Mouse (Mus musculus) cerebellum, adult 11-12 months (tissue): ENCODE measurements around the gene Taok3.

ENCODE experiments used
- DNase-seq: peaks from one replicate; pipeline ENCODE4 v3.0.0; 2022

Gene Taok3

DNA sequence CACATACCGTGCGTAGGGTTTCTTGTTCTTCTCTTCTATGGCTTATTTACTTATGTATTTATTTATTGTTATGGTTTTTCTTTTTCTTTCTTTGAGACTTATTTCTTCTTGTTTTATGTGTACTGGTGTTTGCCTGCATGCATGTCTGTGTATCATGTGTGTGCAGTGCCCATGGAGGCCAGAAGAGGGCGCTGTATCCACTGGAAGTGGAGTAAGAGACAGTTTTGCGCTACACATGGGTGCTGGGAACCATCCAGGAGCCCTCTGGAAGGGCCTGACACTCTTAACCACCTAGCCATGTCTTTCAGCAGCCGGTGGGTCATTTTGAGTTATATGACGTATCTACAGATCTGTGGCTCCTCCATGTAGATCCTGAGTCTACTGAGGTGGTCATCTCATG, 64.9 kb downstream of the Taok3 start:
- DNase-seq: no peak

DNA sequence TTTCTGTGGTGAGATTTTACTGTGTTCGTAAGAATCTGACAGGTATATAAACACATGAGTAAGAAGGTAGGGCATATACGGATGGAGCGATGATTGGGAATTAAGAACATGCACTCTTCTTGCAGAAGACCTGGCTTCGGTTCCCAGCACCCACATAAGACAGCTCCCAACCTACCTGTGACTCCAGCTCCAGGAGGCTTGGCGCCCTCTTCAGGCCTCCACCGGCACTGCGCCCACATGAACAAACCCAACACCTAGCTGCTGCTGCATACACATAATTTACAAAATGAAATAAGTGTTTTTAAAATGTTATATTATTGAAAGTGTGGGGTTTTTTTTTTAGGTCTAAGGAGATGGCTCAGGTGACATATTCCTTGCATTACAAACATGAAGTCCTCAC, 65.7 kb downstream of the Taok3 start:
- DNase-seq: no peak

DNA sequence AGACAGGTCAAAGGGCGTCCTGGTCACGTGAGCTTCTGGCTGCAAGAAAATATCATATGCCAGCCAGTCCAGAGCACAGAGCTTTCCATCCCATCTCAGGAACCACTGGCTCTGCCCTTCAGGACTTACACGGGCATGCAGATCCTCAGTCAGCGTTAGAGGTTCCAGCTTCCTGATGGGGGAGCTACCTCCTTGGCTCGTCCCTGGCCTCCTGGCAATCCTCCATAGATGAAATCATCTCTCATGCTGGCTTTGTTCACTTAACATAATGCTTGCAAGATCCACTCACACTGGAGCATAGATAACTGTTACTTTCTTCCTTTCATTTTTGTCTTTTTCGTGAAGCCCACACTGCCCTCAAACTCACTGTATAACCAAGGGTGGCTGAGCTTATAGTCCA, 72.1 kb downstream of the Taok3 start:
- DNase-seq: peak; percentile 58

DNA sequence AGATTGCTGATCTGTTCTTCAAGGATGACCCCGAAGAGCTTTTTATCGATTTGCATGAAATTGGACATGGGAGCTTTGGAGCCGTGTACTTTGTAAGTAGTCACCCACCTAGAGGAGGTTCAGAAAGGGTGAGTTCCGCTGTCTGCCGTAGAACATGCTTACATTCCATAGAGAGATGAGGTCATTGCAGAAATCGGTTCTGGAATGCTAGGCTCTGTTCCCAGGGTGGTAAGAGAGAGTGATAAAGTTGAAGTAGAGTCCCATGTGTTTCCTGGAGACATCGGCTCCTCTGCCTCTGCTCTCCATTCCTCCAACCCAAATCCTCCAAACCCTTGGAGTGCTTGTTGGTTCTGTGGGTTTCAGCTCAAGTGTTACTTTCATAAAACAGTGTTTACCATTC, 73.8 kb downstream of the Taok3 start:
- DNase-seq: no peak

DNA sequence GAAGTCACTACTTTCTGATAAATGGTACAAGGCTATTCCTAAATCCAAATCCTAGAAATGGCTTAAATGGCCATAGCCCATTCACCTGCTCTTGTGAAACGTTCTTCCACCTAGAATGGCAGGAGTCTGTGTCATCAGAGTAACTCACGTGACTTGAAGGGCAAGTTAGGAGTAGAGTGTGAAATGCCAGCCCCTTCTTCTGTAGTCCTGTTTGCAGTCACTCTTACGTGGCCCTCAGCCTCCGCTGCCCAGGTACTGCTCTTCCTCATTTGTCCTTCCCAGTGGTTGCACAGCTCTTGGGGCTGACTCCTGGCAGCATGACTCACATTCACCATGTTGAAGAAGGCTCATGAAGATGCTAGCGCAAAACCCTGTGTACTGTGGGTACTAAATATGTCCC, 74.7 kb downstream of the Taok3 start:
- DNase-seq: no peak

DNA sequence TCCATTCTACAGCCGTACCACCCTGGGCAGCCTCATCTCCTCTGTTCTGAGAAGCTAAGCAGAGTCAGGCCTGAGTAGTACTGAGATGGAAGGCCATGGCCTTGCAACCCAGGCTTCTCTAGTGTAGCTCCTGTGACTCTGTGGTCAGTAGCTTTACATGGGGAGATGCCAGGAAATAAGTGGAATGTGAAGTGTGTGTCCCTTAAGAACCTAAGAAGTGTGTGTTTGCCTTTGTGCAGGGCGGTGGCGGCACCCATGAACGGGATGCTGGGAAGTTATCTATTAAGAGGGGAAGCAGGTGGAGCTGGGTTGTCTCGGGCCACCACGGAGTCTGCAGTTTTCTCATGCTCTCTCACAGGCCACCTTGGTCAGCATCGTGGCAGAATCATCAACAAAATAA, 76.6 kb downstream of the Taok3 start:
- DNase-seq: no peak

DNA sequence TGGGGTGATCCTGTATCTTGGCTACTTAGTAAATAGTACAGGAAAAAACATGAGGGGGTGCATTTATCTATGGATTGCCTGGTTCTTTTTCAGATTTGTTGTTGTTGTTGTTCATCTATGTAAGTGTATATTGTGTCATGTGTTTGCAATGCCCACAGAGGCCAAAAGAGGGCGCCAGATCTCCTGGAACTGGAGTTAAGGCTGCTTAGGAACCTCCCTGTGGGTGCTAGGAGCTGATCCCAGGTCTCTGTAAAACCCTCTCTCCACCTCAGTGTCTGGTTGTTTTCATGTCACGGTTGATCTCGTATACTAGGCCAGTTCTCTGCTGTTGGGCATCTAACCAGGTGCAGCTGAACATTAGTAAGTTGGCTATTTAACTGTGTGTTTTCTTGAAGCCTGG, 78.5 kb downstream of the Taok3 start:
- DNase-seq: no peak

DNA sequence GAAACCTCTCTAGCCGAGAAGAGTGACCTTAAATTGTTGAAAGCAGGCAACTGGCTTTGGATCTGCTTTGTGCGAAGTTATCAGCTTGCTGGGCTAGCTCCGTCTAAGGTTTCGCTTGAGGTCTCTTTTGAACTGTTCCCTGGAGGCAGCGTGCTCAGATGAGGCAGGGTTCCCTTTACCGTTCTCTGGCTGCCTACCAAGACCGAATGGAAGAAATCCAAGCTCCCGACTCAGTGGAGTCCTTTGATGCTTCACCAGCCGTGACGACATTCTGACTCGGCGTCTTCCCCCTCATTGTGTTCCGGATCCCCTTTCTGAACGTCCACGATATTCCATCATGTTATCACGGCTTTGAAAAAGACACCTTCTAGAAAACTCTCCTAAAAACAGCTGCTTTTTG, 87.4 kb downstream of the Taok3 start:
- DNase-seq: no peak

DNA sequence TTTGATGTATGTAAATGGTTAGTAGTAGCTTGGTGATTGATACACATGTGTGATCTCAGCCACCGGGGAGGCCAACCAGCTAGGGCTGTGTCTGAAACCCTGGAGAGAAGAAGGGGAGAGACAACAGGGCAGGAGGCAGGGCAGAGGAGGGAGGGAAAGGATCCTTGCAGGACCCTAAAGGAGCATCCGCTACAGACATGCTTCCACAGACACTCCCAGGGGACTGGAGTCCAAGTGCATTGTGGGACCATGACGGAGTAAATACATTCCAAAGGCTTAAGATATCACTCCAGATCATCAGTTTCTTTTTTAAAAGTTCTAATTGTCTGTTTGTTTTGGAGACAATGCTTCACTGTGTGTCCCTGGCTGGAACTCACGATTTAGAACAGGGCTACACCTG, 94.1 kb downstream of the Taok3 start:
- DNase-seq: no peak

DNA sequence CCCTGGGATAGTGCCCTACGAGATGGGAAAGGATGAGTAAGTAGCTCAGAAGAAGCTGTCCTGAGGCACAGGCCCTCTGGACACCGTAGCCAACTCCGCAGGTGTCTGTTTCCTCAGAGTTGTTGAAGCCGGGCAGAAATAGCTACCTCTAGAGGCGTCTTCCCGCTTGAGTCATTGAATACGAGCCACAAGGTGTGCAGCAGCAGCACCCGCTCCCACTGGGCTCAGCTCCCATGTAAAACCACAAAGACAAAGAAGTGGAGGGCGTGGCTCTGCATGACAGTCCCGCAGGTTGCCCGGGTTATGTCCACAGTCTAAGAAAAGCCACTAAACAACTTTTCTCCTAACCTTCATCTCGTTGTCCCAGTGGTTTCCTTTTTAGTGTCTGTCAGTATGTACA, 111.1 kb downstream of the Taok3 start:
- no peak for DNase-seq

DNA sequence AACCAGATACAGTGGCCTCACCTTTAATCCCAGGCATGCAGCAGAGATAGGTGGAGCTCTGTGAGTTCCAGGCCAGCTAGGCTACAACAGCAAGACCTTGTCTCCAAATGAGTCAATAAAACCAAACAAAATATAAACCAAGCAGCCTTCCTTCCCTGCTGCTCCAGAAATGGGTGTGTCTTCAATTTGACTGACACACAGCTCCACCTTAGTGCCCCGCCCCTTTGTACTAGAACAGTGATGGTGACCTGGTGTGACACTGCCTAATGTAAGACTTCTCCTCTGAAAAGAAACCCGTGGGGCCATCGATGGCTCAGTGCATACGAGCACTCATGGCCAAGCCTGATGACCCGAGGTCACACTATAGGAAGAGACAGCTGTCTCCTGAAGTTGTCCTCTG, 116.6 kb downstream of the Taok3 start:
- DNase-seq: no peak

DNA sequence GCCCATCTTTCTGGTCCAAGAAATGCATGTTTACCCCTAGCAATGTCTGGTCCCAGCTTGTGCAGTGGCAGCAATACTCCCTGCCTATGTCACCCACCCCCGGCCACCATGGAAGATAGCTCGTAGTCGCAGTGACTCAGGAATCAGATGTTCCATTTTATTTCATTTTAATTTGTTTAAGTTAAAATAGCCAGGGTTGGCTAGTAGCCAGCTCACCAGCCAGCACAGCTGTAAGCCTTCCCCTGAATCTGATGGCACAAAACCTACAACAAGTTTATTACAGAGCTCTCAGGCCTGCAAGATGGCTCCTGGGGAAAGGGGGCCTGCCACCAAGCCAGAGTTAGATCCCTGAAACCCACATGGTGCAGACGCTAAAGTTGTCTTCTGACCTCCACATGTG, 119.2 kb downstream of the Taok3 start:
- no peak for DNase-seq

DNA sequence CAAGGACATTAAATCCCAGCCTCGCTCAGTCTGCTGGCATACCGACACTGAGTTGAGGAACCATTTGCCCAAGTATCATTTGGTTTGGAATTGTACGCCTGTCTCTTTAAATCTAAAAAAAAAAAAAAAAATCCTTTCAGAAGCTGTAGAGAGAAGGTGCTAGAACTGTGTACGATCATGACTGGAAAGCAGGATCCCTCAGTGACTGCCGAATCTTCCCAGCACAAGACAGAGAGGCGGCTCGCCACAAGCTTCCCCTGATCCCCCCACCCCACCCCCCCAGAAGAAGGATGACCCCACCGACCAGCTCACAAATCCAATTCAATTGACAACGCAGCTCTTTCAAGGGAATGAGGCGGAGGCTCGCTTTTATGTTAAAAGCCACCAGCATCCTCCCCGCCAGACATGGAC, 120.4 kb downstream of the Taok3 start:
- no peak for DNase-seq

DNA sequence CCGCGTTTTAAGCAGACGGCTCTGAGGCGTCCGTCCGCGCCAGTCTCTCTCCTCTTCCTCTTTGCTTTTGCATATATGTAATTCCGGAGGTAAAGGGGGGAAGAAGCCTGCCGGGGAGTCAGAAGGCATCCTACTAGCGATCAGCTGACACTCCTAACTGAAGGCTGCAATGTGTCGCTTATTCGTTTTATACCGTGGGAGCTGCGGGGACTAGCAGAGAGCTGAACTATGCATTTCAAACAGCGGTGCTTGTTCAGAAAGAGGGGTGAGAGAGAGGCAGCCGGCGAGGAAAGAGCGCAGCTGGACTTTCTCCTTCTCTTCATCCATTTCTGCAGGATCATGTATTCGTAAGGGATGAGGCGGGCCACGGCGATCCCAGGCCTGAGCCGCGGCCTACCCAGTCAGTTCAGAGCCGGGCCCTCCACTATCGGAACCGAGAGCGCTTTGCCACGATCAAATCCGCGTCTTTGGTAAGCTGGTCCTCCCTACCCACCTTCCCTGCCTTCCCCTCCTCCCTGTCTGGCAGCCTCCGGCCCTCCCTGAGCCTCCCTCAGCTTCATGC, 120.9 kb downstream of the Taok3 start:
- peak; percentile 56 for DNase-seq

DNA sequence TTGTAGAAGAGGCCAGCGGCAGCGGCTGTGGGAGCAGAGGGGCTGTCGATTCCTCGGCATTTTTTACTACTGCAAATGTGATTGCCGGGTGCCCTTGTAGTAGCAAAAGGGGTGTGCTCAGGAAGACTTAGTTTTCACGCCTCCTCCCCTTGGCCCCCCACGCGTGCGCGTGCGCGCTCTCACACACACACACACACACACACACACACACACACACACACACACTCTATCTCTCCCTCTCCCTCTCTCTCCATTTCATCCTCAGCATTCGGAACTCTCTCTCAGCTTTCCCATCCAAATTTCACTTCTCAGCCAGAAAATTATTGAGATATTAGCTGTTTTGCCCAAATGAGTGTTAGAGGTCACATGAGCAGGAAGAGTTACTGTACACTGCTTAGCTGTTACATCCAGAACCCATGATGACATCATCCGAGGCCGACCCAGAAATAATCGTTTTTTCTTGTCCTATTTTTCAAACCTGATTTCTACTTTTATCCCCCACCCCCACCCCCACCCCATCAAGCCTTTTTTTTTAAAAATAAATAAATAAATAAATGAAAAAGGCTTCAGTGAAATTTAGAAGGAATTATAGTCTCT, 122.1 kb downstream of the Taok3 start:
- DNase-seq: peak; percentile 75

DNA sequence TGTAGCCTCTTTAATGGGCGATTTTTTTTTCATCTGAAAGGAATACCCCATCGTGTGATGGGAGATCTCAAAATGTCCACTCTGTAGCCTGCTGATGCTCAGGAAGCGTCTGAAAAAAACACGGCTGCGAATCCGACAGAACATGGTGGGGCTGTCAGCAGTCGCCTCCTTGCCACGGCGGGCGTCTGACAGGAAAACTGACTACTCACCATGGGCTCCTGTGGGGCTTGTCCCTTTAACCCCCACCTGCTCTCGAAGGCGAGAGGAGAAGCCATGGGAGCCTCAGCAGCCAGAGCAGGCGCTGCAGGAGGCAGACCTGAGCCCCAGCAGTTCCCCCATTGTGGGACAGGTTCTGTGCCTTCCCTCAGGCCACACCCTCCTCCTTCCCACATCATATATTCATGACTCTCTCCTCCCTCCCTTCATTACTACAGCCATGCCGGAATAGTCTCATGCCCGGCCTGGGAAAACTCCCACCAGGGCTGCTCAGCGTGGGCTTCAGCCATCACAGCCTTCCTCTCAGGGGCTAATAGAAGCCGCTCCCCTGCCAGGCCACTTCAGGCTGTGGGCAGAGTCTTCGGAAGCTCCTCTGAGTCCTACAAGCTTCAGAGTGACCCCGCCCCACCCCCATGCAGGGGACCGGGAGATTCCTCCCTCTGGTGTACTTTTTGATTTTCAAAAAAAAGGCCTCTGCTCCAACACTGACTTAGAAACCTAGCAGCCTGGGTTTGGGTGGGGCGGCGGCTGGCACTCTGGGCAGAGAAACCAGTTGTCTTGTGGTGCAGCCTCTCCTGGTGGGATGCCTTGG, 122.9 kb downstream of the Taok3 start:
- peak; percentile 61 for DNase-seq

DNA sequence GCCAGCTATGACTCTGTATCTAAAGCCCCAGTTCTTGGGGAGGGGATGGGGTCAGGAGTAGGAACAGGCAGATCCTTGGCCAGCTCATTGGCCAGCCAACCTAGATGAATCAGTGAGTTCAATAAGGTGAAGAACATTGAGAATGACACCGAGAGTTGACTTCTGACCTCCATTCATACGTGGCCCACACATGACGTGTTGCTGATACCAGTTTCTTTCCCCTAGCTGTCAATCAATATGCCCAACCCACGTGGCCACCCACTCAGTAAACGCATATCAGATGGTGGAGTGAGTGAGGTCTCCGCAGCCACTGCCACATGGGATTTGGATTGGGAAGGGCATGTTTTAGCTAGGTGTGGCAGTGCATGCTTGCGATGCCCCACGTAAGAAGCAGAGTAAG, 125.2 kb downstream of the Taok3 start:
- no peak for DNase-seq

DNA sequence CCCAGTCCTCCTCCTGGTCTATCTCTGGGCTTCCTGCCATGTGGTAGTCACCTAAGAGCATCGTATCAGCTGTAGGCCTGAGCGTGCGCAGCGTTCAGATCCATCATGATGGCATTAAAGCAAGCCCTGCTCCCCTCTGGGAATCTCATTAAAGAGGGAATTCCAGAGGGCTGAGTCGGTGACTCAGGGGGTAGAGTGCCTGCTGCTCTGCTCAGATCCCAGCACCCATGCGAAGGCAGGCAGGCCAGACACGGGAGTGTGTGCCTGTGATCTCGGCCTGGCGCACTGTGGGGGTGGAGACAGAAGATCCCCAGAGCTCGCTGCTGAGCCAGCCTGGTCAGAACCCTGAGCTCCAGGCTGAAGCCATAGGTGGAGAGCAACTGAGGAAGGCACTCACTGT, 128.4 kb downstream of the Taok3 start:
- DNase-seq: no peak

DNA sequence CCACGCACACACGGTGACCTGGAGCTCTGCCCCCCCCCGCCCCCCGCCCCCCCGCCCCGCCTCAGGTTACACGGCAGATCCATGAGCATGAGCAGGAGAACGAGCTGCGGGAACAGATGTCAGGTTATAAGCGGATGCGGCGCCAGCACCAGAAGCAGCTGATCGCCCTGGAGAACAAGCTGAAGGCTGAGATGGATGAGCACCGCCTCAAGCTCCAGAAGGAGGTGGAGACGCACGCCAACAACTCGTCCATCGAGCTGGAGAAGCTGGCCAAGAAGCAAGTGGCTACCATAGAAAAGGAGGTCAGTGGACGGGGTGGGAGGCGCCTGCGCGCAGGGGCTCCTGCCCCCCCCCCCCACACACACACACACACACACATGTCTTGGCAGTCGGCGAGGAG, 130.9 kb downstream of the Taok3 start:
- no peak for DNase-seq

DNA sequence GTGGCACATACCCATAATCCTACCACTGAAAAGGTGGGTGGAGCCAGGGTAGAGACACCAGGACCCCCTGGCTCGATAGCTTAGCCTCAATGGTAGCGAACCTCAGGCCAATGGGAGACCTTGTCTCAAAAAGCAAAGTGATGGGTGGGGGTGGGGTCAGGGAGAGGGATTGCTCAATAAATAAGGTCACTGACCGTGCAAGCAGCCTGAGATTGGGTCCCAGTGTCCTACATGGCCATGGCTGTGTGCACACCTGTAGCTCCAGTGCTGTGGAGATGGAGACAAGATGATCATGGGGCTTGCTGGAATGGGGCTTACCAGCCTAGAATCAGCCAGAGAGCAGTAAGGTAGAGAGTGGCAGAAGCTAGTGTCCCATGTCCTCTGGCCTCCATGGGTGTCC, 131.8 kb downstream of the Taok3 start:
- DNase-seq: no peak

DNA sequence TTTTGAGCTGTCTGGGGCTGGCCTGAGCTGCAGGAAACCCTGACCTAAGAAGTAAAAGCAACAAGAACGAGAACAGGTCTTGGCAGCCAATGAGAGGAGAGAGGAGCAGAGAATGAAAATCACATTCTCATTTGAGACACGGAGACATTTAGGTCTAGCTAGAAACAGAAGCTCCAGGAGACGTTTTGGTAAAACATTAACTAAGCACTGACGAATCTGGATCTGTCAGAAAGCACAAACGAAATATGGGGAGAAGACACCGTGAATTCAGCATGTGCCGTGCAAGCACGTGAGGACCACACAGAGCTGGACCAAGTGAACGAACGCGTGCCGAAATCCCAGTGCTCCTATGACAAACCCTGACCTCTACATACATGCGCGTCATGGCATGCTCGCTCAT, 138.3 kb downstream of the Taok3 start:
- DNase-seq: no peak

DNA sequence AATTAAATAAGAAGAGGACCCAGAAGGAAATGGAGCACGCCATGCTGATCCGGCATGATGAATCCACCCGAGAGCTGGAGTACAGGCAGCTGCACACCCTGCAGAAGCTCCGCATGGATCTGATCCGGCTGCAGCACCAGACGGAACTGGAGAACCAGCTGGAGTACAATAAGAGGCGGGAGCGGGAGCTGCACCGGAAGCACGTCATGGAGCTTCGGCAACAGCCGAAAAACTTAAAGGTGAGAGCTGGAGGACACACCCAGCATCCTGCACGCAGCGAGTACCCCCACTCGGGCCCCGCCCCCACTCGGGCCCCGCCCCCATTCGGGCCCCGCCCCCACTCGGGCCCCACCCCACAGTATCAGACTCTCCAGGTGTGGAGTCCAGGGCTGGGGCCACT, 143.6 kb downstream of the Taok3 start:
- DNase-seq: no peak

DNA sequence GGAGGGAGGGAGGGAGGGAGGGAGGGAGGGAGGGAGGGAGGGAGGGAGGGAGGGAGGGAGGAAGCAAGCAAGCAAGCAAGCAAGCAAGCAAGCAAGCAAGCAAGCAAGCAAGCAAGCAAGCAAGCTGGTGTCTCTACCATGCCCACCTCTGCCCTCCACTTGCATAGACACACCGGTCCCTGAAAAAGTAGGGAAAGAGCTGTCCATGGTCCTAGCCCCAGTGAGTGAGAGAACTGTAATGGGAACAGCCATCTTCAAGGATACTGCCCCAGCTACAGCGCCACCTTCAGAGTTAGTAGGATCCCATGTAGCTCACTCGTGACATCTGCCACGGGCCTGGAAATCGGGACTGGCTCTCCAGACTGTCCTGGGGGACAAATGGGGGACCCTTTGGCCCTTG, 144.8 kb downstream of the Taok3 start:
- no peak for DNase-seq

DNA sequence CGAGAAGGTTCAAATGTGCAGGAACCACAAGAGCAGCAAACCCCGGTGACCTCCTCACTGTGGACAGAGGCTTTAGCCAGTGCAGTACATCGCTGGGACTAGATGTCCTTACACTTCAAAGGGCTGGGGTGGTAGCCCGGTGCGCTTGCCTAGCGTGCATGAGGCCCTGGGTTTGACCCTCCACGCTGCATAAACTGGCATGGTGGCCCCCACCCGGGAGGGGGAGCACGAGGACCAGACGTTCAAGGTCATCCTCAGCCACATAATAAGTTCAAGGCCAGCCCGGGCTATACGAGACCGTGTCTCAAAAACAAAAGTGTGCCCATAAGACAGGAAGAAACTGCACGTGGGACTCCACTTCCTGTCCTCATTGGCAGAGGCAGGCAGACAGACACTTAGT, 148.0 kb downstream of the Taok3 start:
- DNase-seq: no peak

DNA sequence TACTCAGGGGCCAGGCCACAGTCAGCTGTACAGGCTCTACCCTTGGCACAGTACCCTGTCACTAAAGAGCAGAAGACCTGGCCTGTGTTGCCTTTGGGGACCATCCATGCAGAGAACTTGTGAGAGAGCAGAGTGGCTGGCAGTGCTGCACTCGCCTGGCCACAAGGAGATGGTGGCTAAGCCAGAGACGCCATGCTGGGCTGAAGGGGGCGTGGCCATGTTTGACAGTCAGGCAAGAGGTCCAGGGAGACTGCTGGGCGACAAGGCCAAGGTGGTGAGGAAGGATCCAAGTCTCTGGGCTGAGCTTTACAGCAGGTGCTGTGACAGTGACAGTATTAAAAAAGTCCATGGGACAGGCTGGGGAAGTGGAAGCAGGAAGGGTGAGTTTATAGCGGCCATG, 148.8 kb downstream of the Taok3 start:
- peak; percentile 48 for DNase-seq
